Mouse (Mus musculus): ENCODE results near the gene Flt3.

DNA sequence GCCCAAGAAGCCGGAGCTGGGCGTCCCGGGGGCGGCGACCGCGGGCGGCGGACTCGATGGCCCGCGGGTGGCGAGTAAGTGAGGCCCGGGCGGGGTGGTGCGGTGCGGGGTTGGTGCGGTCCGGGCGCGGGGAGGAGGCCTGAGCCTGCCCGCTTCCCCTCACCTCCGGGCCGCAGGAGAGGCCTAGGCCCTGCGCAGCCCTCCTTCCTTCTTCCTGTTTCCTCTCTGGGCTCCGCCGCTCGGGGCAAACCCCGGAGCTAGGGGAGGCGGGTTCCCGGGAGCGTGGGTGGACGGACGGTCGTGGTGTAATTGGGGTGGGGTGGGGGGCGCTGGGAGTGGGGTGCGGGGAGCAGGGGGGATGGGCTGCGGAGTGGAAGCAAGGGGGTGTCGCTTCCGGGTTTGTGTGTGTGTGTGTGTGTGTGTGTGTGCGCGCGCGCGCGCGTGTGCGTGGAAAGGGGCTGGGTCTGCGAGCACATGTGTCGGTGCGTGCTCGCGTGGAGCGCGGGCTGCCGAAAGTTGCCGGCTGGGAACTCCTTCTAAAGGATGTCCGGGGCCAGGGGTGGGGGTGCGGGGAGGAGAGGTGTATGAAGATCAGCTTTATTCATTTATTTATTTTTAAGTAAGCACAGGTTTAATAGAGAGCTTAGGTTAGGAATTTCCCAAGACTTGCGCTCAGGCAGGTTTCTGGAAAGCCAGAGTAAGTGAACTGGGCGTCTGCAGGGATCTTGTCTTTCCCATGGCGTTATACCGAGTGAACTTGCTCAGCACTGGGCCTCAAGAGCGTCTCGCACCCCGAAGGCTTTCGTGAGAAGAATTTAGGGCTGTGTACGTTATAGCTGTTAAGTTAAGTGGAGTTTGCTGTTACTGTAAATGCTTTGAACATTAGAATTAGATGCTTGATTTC, 30.9 kb upstream of the Flt3 start:
- TF ChIP-seq CTCF (IDR thresholded peaks at IDR 0.05; ENCODE audit: borderline replicate concordance, insufficient read depth, low read depth, low read length) (no peak), POLR2A (IDR thresholded peaks at IDR 0.05; ENCODE audit: borderline replicate concordance, insufficient read depth, low read length) (no peak)

Measured in cerebellum, adult 2 months (tissue).